Mouse (Mus musculus) forebrain, embryonic 11.5 days (tissue): ENCODE measurements at regions not wholly inside any gene's neighbourhood (a gene's known extent, or its start where the extent isn't known, plus 50 kb on each side); places are given as distances from the start of the nearest gene placed in this dataset.

ENCODE experiments used
- ATAC-seq: fragments of 200-750 bp; cut with Nextera tagmentation; replicated peaks from 2 replicates; pipeline ENCODE4 v1.8.0; 2017; ENCODE audit warnings: moderate TSS enrichment; ENCODE audit not compliant: low FRiP score
- DNase-seq: peaks from one replicate; pipeline ENCODE4 v3.0.0-alpha.2; 2017; ENCODE audit warnings: low spot score
- H3K27ac ChIP-seq: fragments of 300-500 bp; sonication (generic); 2 replicates; pipeline ENCODE4 v1.5.1; 2014; ENCODE audit warnings: low read depth, low read length
- H3K27me3 ChIP-seq: fragments of 300-500 bp; sonication (generic); 2 replicates; pipeline ENCODE4 v1.6.1; 2014; ENCODE audit warnings: mild to moderate bottlenecking, low read length, mixed read lengths; ENCODE audit not compliant: control insufficient read depth, insufficient read depth
- H3K36me3 ChIP-seq: fragments of 300-500 bp; sonication (generic); 2 replicates; pipeline ENCODE4 v1.6.1; 2014; ENCODE audit warnings: mild to moderate bottlenecking, low read length, moderate library complexity, mixed read lengths; ENCODE audit not compliant: control insufficient read depth, insufficient read depth
- H3K4me1 ChIP-seq: fragments of 300-500 bp; sonication (generic); replicated peaks from 2 replicates; pipeline ENCODE4 v1.6.1; 2014; ENCODE audit warnings: low read length, mixed read lengths; ENCODE audit not compliant: control insufficient read depth, insufficient read depth
- H3K4me2 ChIP-seq: fragments of 300-500 bp; sonication (generic); 2 replicates; pipeline ENCODE4 v1.6.1; 2014; ENCODE audit warnings: low read depth, mild to moderate bottlenecking, low read length, moderate library complexity, mixed read lengths; ENCODE audit not compliant: severe bottlenecking
- H3K4me3 ChIP-seq: fragments of 300-500 bp; sonication (generic); 2 replicates; pipeline ENCODE4 v1.5.1; 2014; ENCODE audit warnings: low read depth, low read length
- H3K9ac ChIP-seq: fragments of 300-500 bp; sonication (generic); 2 replicates; pipeline ENCODE4 v1.6.1; 2014; ENCODE audit warnings: low read length
- H3K9me3 ChIP-seq: fragments of 300-500 bp; sonication (generic); 2 replicates; pipeline ENCODE4 v1.6.1; 2016; ENCODE audit warnings: low read length, mixed read lengths; ENCODE audit not compliant: control insufficient read depth
- WGBS: fragments of 180-500 bp; shearing (Covaris S2); extraction: QIAGEN DNeasy Blood & Tissue Kit; methylation state at CpG from one replicate; pipeline ENCODE4 v1.1.7; 2014; 5-methylcytosine and 5-hydroxymethylcytosine counted together

DNA sequence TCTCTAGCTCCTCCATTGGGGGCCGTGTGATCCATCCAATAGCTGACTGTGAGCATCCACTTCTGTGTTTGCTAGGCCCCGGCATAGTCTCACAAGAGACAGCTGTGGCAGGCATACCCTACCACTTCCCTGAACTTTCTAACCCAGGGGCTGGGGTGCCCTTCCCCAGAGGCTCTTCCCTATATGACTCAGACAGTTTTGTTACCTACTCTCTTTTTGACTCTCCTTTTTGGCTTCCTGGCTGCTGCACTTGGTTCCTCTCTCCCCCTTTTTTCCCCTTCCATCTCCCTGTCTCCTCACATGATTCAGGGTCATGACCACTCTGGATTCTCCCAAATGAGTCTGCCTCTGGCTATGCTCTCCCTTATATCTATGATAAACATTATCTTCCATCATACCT, 223.8 kb downstream of the Papss1 start:
- no peak overlapping the region for H3K9ac ChIP-seq
- no peak overlapping the region for H3K4me3 ChIP-seq
- DNase-seq (no peak), ATAC-seq (no peak)
- WGBS: 88% methylated on average over 1 of the region's 2 CpGs
- no peaks in the 10 kb centered on the region for H3K9me3 ChIP-seq
- H3K27me3 ChIP-seq: no peaks in the 10 kb centered on the region
- H3K36me3 ChIP-seq: no peaks in the 10 kb centered on the region
- no peak overlapping the region for H3K4me2 ChIP-seq
- H3K27ac ChIP-seq: no peak overlapping the region
- H3K4me1 ChIP-seq: no peaks in the 10 kb centered on the region

GRCm38 (mm10) chr3:131789177-131789576, 224.6 kb downstream of the Papss1 start:
- ATAC-seq: no peak
- DNase-seq: no peak
- no peaks in the 10 kb centered on the region for H3K36me3 ChIP-seq
- H3K27me3 ChIP-seq: no peaks in the 10 kb centered on the region
- no peaks in the 10 kb centered on the region for H3K4me1 ChIP-seq
- no peaks in the 10 kb centered on the region for H3K9me3 ChIP-seq
- no peak overlapping the region for H3K27ac ChIP-seq
- no peak overlapping the region for H3K4me3 ChIP-seq
- no peak overlapping the region for H3K9ac ChIP-seq
- H3K4me2 ChIP-seq: no peak overlapping the region

- Histone ChIP-seq H3K9ac (no peak overlapping the region), H3K9me3 (no peaks in the 10 kb centered on the region), H3K36me3 (no peaks in the 10 kb centered on the region), H3K4me2 (no peak overlapping the region), H3K27me3 (no peaks in the 10 kb centered on the region), H3K4me3 (no peak overlapping the region), H3K27ac (no peak overlapping the region), H3K4me1 (no peaks in the 10 kb centered on the region)
- 77% methylated on average over 1 of the region's 1 CpGs for WGBS
- ATAC-seq (no peak), DNase-seq (no peak)
These were observed 229.5 kb downstream of the Papss1 start for GRCm38 (mm10) chr3:131794056-131794455.

DNA sequence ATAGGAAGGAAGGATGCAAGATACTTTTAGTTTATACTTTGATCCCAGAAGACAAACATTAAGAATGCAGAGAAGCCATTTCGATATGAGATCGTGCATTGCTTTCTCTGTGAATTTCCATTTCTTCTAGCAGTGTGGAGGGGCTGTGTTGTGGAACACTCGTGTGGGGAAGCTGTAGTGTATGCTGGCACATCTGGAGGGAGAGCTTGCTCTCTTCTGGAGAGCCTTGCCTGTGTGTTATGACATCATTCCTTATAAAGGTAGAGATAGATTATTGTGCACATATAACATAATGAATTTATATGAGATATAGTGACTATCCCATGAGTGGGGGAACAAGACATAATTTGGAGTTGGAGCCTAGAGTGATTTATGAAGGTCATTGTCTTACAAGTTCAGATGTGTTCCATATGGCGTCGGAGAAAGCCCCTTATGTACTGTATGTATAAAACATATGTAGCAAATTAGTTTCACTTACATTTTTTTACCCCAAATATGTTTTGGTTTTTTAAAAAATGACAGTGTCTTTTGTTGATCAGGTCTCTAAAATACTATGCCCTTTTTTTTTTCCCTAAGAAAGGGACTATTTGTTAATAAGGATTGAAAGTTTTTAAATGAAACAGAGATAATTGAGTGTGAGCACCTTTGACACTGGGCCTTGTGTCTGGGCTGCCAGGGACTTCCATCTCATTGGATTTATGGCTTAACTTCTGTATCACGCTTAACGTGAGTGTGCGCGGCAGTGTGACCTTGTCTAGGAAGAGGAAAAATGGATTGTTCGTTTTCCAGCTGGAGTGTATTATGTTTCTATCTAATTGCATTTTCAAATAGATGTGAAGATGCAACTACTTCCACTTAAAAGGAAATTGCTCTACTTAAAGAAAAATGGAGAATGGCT, 230.8 kb downstream of the Papss1 start:
- Histone ChIP-seq H3K36me3 (no peaks in the 10 kb centered on the region), H3K9ac (no peak overlapping the region), H3K9me3 (no peaks in the 10 kb centered on the region), H3K4me1 (no peaks in the 10 kb centered on the region), H3K27me3 (no peaks in the 10 kb centered on the region), H3K27ac (no peak overlapping the region), H3K4me2 (no peak overlapping the region), H3K4me3 (no peak overlapping the region)
- ATAC-seq: no peak
- 82% methylated on average over 10 of the region's 10 CpGs for WGBS
- no peak for DNase-seq

DNA sequence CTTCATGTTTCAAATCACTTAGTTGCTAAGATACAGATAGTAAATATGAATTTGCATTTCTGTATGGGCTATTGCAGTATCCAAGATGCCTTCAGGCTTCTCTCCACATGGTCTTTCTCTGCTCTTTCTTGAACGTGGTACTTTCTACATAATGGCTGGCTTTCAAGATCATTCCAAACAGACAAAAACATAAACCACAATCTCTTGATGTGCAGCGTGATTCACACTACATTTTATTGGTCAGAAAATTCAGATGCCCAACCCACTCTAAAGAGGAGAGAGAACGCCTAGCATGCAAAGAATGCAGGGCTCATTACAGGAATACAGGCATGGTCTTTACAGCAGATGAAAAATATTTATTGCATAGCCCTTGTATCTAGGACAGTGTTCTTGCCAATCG, 235.2 kb downstream of the Papss1 start:
- Histone ChIP-seq H3K4me3 (no peak overlapping the region), H3K9me3 (no peaks in the 10 kb centered on the region), H3K4me2 (no peak overlapping the region), H3K27ac (no peak overlapping the region), H3K4me1 (no peaks in the 10 kb centered on the region), H3K27me3 (no peaks in the 10 kb centered on the region), H3K36me3 (no peaks in the 10 kb centered on the region), H3K9ac (no peak overlapping the region)
- DNase-seq (no peak), ATAC-seq (no peak)
- 79% methylated on average over 4 of the region's 4 CpGs for WGBS

DNA sequence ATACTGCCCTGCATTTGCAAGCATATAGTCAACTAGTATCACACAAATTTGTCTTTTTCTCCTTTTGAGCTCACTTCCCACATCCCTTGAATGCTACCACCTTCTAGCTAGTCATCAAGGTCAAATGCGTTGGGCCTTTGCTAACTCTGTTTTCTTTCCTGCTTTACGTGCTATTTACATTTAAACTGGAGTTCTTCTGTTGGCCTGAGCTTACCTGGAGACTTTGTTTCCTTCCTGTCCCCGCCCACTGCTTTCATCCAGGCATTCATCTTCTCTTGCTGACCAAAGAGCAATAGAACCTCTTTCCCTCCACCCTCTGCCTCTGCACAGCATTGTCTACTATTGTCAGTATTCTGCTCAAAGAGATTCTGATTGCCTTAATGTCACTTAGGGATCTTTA, 237.0 kb downstream of the Papss1 start:
- H3K9me3 ChIP-seq: no peaks in the 10 kb centered on the region
- H3K36me3 ChIP-seq: no peaks in the 10 kb centered on the region
- DNase-seq (no peak), ATAC-seq (no peak)
- no peak overlapping the region for H3K4me3 ChIP-seq
- no peaks in the 10 kb centered on the region for H3K4me1 ChIP-seq
- H3K27me3 ChIP-seq: no peaks in the 10 kb centered on the region
- H3K9ac ChIP-seq: no peak overlapping the region
- H3K27ac ChIP-seq: no peak overlapping the region
- H3K4me2 ChIP-seq: no peak overlapping the region
- WGBS: 77% methylated on average over 3 of the region's 3 CpGs

DNA sequence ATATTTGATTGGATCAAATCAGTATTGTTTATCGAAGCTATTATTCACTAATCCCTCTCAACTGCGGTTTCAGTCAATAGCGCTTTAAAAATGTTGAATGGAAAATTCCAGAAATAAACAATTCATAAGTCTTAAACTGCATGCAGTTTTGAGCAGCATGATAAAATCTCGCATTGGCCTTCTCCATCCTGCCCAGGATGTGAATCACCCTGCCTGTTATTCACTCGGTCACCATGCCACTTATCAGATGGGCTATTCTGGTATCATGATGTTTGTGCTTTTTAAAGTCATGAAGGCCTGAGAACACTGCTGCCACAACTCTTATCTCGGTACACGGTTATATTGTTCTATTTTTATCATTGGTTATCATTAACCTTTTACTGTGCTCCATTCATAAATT, 238.3 kb downstream of the Papss1 start:
- no peak overlapping the region for H3K27ac ChIP-seq
- no peaks in the 10 kb centered on the region for H3K36me3 ChIP-seq
- ATAC-seq: no peak
- H3K9me3 ChIP-seq: no peaks in the 10 kb centered on the region
- H3K4me2 ChIP-seq: no peak overlapping the region
- no peak overlapping the region for H3K4me3 ChIP-seq
- WGBS: 89% methylated on average over 7 of the region's 7 CpGs
- H3K27me3 ChIP-seq: no peaks in the 10 kb centered on the region
- no peak for DNase-seq
- no peak overlapping the region for H3K9ac ChIP-seq
- no peaks in the 10 kb centered on the region for H3K4me1 ChIP-seq

DNA sequence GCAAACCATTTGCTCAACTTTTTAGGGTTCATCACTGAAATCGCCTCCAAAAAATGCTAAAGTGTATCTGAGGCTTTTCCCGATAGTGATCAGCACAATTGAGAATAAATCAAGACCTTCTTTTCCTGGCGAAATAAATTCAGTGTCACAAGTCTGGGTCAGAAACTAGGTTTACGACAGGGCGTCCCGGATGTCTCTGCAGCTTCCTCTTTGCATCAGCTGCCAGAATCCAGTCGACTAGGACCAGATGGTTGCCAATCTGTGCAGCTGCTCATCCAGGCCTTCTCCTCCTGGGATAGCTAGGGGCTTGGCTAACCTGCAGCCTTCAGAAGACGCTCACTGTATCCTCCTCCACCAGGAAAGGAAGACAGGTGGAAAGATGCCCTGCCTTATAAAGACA, 243.6 kb downstream of the Papss1 start:
- Histone ChIP-seq H3K27me3 (no peaks in the 10 kb centered on the region), H3K4me1 (no peaks in the 10 kb centered on the region), H3K9me3 (no peaks in the 10 kb centered on the region), H3K36me3 (no peaks in the 10 kb centered on the region), H3K9ac (no peak overlapping the region), H3K27ac (no peak overlapping the region), H3K4me2 (no peak overlapping the region), H3K4me3 (no peak overlapping the region)
- no peak for DNase-seq
- ATAC-seq: no peak
- 88% methylated on average over 8 of the region's 8 CpGs for WGBS

GRCm38 (mm10) chr3:131812968-131813367, 248.4 kb downstream of the Papss1 start:
- H3K9me3 ChIP-seq: no peaks in the 10 kb centered on the region
- no peak overlapping the region for H3K4me2 ChIP-seq
- ATAC-seq (no peak), DNase-seq (no peak)
- H3K27ac ChIP-seq: no peak overlapping the region
- H3K36me3 ChIP-seq: no peaks in the 10 kb centered on the region
- no peak overlapping the region for H3K4me3 ChIP-seq
- WGBS: 53% methylated on average over 6 of the region's 6 CpGs
- H3K9ac ChIP-seq: no peak overlapping the region
- H3K4me1 ChIP-seq: no peaks in the 10 kb centered on the region
- H3K27me3 ChIP-seq: no peaks in the 10 kb centered on the region
